Mouse (Mus musculus): ENCODE data around the gene Ak6. TPM values are rescaled to one million over a fixed set of nuclear protein-coding genes. Genes with fewer than 3 reads are reported as not detected.

The Ak6 gene
- polyA plus RNA-seq, 1 experiment from 2014 or later: 137 TPM

GRCm38 (mm10) chr13:100669291-100670022 is 18.7 kb downstream of the Ak6 start, which contains the start of gene Ccdc125:
Ccdc125 (plus strand) TSS chr13:100669717.
- ChIA-PET CTCF (interaction anchor here (0.7 to 2.0 kb wide), 2 partner anchors 10 to 17 kb away, joined by 3 to 7 read pairs; no protein-coding TSS in a partner anchor), POLR2A (interaction anchor here (0.6 to 1.3 kb wide), 2 partner anchors 9 to 197 kb away, joined by 3 to 4 read pairs; no protein-coding TSS in a partner anchor)
- in situ Hi-C loops (cut with MboI; ENCODE audit: low pct_unique_long_range_greater_than_20kb): no loop called here
- DNase-seq (ENCODE audit: low read depth, low spot score): no peak
- no peaks in the 10 kb centered on the region for H3K27me3 ChIP-seq
- ATAC-seq: peak; percentile 67
- no peak for TF ChIP-seq CTCF (IDR thresholded peaks at IDR 0.05)

DNA sequence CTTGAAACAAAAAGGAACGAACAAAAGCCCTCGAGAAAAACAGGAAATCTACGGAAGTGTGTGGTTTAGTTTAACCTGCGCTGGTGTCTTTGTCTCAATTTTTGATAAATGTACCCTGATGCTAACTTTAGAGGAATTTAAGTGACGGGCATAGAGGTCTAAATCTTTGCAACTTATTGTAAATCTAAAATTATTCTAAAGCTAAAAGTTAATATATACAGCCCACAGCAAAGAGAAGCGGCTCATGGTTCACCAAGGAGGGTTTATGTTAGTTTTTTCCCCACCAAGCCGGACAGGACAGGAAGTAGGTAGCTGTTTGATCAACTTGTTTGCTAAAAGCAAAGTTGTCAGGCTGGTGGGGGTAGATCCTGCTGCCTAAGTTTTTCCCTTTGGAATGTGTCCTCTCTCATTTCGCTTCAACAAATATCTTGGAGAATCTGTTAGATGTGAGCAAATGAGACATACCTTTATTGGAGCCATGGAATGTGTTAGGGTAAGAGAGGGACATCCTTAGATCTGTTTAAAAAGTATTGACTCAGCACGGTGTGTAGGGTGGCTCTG is 19.5 kb downstream of the Ak6 start:
- no peaks in the 10 kb centered on the region for H3K27me3 ChIP-seq
- in situ Hi-C loops (cut with MboI; ENCODE audit: low pct_unique_long_range_greater_than_20kb): no loop called here
- DNase-seq (ENCODE audit: low read depth, low spot score): no peak
- no peak for TF ChIP-seq CTCF (IDR thresholded peaks at IDR 0.05)
- no peak for ATAC-seq
- POLR2A ChIA-PET: no interaction called here
- CTCF ChIA-PET: interaction anchor here (2.0 kb wide), 1 partner anchor 10 kb away, joined by 7 read pairs; no protein-coding TSS in a partner anchor

DNA sequence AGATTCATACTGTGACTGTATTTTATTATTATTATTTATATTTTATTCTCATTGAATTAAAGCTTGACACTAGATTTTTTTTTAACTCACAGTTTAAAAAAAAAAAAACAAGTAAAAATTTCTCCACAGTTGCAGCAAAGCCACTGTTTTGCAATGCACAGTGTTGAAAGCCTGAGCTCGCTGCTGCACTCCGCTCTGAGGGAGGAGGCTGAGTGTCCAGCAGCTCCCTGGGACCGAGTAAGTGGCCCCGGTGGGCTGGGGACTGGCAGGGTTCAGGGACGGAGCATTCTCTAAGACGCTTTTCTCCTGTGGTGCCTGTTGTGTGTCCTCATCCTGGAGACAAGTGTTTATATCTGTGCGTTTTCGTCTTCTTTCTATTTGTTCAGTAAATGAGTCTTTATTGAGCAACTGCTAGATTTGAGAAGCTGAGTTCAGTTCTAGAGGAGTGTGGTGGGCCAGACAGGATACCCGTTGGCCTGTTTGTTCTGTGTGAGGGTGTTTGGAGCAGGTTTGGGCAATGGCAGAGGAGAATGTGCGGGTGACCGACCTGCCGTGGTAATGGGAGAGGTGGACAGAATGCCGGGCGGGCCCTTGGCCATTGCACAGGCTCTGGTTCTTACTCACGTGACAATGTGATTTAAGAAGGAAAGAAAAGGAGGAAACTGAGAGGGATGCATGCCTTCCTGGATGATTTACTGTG is 25.3 kb downstream of the Ak6 start:
- POLR2A ChIA-PET: no interaction called here
- CTCF ChIA-PET: no interaction called here
- in situ Hi-C loops (cut with MboI; ENCODE audit: low pct_unique_long_range_greater_than_20kb): no loop called here
- ATAC-seq (no peak), DNase-seq (ENCODE audit: low read depth, low spot score) (no peak)
- H3K27me3 ChIP-seq: no peaks in the 10 kb centered on the region
- TF ChIP-seq CTCF (IDR thresholded peaks at IDR 0.05): no peak

DNA sequence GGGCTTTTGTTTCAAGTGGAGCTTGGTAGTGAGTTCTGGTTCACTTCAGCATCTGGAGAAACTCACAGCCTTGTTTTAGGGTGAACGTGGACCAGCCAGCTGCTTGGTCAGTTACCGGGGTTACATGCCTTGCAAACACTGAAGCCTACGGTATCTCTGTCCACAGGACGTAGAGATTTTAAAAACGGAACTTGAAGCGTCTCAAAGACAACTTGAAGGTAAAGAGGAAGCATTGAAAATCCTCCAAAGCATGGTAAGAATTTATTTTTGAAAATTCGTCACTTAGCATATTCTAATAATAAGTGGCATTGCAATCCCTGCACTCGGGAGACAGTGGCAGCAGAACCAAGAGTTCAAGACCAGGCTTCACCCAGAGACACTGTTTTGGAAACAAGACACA is 30.8 kb downstream of the Ak6 start:
- ATAC-seq: no peak
- CTCF ChIA-PET: interaction anchor here (1.1 kb wide), 1 partner anchor 12 kb away, joined by 3 read pairs; no protein-coding TSS in a partner anchor
- no peaks in the 10 kb centered on the region for H3K27me3 ChIP-seq
- no peak for TF ChIP-seq CTCF (IDR thresholded peaks at IDR 0.05)
- in situ Hi-C loops (cut with MboI; ENCODE audit: low pct_unique_long_range_greater_than_20kb): no loop called here
- POLR2A ChIA-PET: no interaction called here
- no peak for DNase-seq (ENCODE audit: low read depth, low spot score)

GRCm38 (mm10) chr13:100682837-100683236 is 32.1 kb downstream of the Ak6 start:
- H3K27me3 ChIP-seq: no peaks in the 10 kb centered on the region
- TF ChIP-seq CTCF (IDR thresholded peaks at IDR 0.05): no peak
- no peak for ATAC-seq
- in situ Hi-C loops (cut with MboI; ENCODE audit: low pct_unique_long_range_greater_than_20kb): no loop called here
- POLR2A ChIA-PET: no interaction called here
- CTCF ChIA-PET: no interaction called here
- no peak for DNase-seq (ENCODE audit: low read depth, low spot score)

GRCm38 (mm10) chr13:100684355-100684754 is 33.6 kb downstream of the Ak6 start:
- POLR2A ChIA-PET: no interaction called here
- no peaks in the 10 kb centered on the region for H3K27me3 ChIP-seq
- TF ChIP-seq CTCF (IDR thresholded peaks at IDR 0.05): peak; percentile 69
- in situ Hi-C loops (cut with MboI; ENCODE audit: low pct_unique_long_range_greater_than_20kb): no loop called here
- DNase-seq (ENCODE audit: low read depth, low spot score) (no peak), ATAC-seq (no peak)
- CTCF ChIA-PET: no interaction called here

DNA sequence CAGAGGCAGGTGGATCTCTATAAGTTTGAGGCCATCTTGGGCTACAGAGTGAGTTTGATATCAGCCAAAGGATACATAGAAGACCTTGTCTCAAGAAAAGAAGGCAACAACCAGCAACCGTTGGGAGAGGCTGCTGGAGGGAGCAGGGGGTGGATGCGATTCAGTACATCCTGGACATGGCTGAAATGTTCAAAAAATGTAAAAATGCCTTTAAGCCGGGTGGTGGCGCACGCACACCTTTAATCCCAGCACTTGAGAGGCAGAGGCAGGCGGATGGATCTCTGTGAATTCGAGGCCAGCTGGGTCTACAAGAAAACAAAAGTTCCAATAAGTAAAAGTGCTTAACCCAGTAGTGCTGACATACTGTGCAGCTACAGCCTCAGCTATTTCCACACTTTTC is 36.7 kb downstream of the Ak6 start:
- CTCF ChIA-PET: no interaction called here
- no peak for ATAC-seq
- H3K27me3 ChIP-seq: no peaks in the 10 kb centered on the region
- in situ Hi-C loops (cut with MboI; ENCODE audit: low pct_unique_long_range_greater_than_20kb): no loop called here
- POLR2A ChIA-PET: no interaction called here
- TF ChIP-seq CTCF (IDR thresholded peaks at IDR 0.05): no peak
- DNase-seq (ENCODE audit: low read depth, low spot score): no peak

DNA sequence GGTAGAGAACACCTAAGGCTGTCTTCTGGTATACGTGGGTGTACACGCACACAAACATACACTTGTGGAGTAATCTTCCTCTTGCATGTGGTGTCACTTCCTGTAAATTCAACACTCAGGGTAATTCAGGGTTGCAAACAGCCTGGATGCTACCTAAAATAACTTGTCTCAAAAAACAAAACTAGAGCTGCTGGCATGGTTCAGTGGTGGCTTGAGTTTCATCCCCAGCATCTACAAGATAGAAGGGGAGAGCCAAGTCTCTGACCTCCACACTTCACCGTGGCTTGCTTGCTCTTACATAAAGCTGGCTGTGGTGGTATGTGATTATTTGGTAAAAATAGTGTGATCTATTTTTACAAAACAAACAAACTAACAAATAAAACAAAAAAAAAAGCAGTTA is 46.8 kb downstream of the Ak6 start:
- H3K27me3 ChIP-seq: no peaks in the 10 kb centered on the region
- no peak for ATAC-seq
- ChIA-PET POLR2A (no interaction called here), CTCF (no interaction called here)
- in situ Hi-C loops (cut with MboI; ENCODE audit: low pct_unique_long_range_greater_than_20kb): no loop called here
- TF ChIP-seq CTCF (IDR thresholded peaks at IDR 0.05): no peak
- no peak for DNase-seq (ENCODE audit: low read depth, low spot score)

GRCm38 (mm10) chr13:100698866-100699265 is 48.1 kb downstream of the Ak6 start:
- ChIA-PET CTCF (no interaction called here), POLR2A (no interaction called here)
- TF ChIP-seq CTCF (IDR thresholded peaks at IDR 0.05): no peak
- in situ Hi-C loops (cut with MboI; ENCODE audit: low pct_unique_long_range_greater_than_20kb): no loop called here
- no peak for ATAC-seq
- H3K27me3 ChIP-seq: no peaks in the 10 kb centered on the region
- DNase-seq (ENCODE audit: low read depth, low spot score): no peak

- DNase-seq (ENCODE audit: low read depth, low spot score) (no peak), ATAC-seq (no peak)
- peak; percentile 53 for TF ChIP-seq CTCF (IDR thresholded peaks at IDR 0.05)
- CTCF ChIA-PET: no interaction called here
- POLR2A ChIA-PET: no interaction called here
- no peaks in the 10 kb centered on the region for H3K27me3 ChIP-seq
- in situ Hi-C loops (cut with MboI; ENCODE audit: low pct_unique_long_range_greater_than_20kb): no loop called here
These were observed 52.7 kb downstream of the Ak6 start for GRCm38 (mm10) chr13:100703468-100703867.

GRCm38 (mm10) chr13:100706206-100706605 is 55.4 kb downstream of the Ak6 start:
- no peaks in the 10 kb centered on the region for H3K27me3 ChIP-seq
- DNase-seq (ENCODE audit: low read depth, low spot score) (no peak), ATAC-seq (no peak)
- TF ChIP-seq CTCF (IDR thresholded peaks at IDR 0.05): no peak
- POLR2A ChIA-PET: no interaction called here
- CTCF ChIA-PET: no interaction called here
- in situ Hi-C loops (cut with MboI; ENCODE audit: low pct_unique_long_range_greater_than_20kb): no loop called here

Measured in Patski (cell line).